Comparison of ENCODE assay signal across 8 mouse cellular contexts in genomic region chr12:112617898-112618380, GRCm38 (mm10). TPM values are rescaled to one million over a fixed set of nuclear protein-coding genes. Genes with fewer than 3 reads are reported as not detected.
DNase-seq lines count a peak whose midpoint lies in the region; ATAC-seq lines count a peak whose summit lies in the region.

No protein-coding gene starts in this region.

- H3K4me2 ChIP-seq in forebrain, embryonic 11.5 days (ENCODE audit: low read depth, low read length, severe bottlenecking) = no peak overlapping the region
- peak overlapping the region; percentile 89; the same call in 1 of the 2 replicates for H3K4me2 ChIP-seq in heart, embryonic 16.5 days (ENCODE audit: low read depth, low read length)
- H3K4me2 ChIP-seq in liver, embryonic 15.5 days = no peak overlapping the region
- H3K4me2 ChIP-seq in neural tube, embryonic 11.5 days (ENCODE audit: low read depth) = no peak overlapping the region

- ATAC-seq in forebrain, embryonic 11.5 days (replicated peaks; ENCODE audit: low FRiP score) = peak; percentile 73
- ATAC-seq in heart, embryonic 16.5 days (replicated peaks; ENCODE audit: extremely low read depth, insufficient read depth, low FRiP score) = peak; percentile 79
- peak; percentile 19; the same call in 1 of the 2 replicates for ATAC-seq in liver, embryonic 15.5 days (ENCODE audit: insufficient read depth)
- ATAC-seq in neural tube, embryonic 11.5 days (ENCODE audit: insufficient read depth, low FRiP score, low TSS enrichment) = peak; percentile 68

- DNase-seq in B cell, adult 2 months = peak; percentile 88 to 91
- DNase-seq in ZHBTc4 (ENCODE audit: low read depth, low spot score) = peak; percentile 89
- peak; percentile 80 for DNase-seq in forebrain, embryonic 11.5 days (ENCODE audit: low spot score)
- DNase-seq in kidney, postnatal 36 days = peak; percentile 63 to 77
- peak; percentile 82 for DNase-seq in neural tube, embryonic 11.5 days (ENCODE audit: low spot score)
- DNase-seq in testis, postnatal 10 days (ENCODE audit: low spot score) = peak; percentile 77

- no peaks in the 10 kb centered on the region for H3K9me3 ChIP-seq in forebrain, embryonic 11.5 days (ENCODE audit: control insufficient read depth, low read length)
- H3K9me3 ChIP-seq in heart, embryonic 16.5 days (replicated peaks; ENCODE audit: control insufficient read depth, low read length) = no peaks in the 10 kb centered on the region
- H3K9me3 ChIP-seq in liver, embryonic 15.5 days (replicated peaks) = no peaks in the 10 kb centered on the region
- no peaks in the 10 kb centered on the region for H3K9me3 ChIP-seq in neural tube, embryonic 11.5 days (ENCODE audit: control insufficient read depth, low read length)

- H3K4me3 ChIP-seq in forebrain, embryonic 11.5 days (ENCODE audit: low read depth, low read length) = no peak overlapping the region
- H3K4me3 ChIP-seq in heart, embryonic 16.5 days (ENCODE audit: low read length) = no peak overlapping the region
- no peak overlapping the region for H3K4me3 ChIP-seq in liver, embryonic 15.5 days (replicated peaks)
- no peak overlapping the region for H3K4me3 ChIP-seq in neural tube, embryonic 11.5 days (ENCODE audit: low read depth, low read length)

- peaks cover 12% of the 10 kb centered on the region; the same call in 1 of the 2 replicates for H3K4me1 ChIP-seq in forebrain, embryonic 11.5 days (replicated peaks; ENCODE audit: control insufficient read depth, insufficient read depth, low read length)
- peaks cover 39% of the 10 kb centered on the region for H3K4me1 ChIP-seq in heart, embryonic 16.5 days (ENCODE audit: control insufficient read depth, insufficient read depth, low read length)
- H3K4me1 ChIP-seq in liver, embryonic 15.5 days (replicated peaks) = peaks cover 42% of the 10 kb centered on the region
- H3K4me1 ChIP-seq in neural tube, embryonic 11.5 days (ENCODE audit: control insufficient read depth, insufficient read depth, low read length) = peaks cover 16% of the 10 kb centered on the region

- H3K27ac ChIP-seq in forebrain, embryonic 11.5 days (ENCODE audit: low read depth, low read length) = no peak overlapping the region
- H3K27ac ChIP-seq in heart, embryonic 16.5 days (ENCODE audit: low read length) = peak overlapping the region; percentile 98
- peak overlapping the region; percentile 69; the same call in 1 of the 2 replicates for H3K27ac ChIP-seq in liver, embryonic 15.5 days (replicated peaks)
- H3K27ac ChIP-seq in neural tube, embryonic 11.5 days (ENCODE audit: low read depth, low read length) = no peak overlapping the region

- H3K36me3 ChIP-seq in forebrain, embryonic 11.5 days (ENCODE audit: control insufficient read depth, insufficient read depth, low read length) = no peaks in the 10 kb centered on the region
- H3K36me3 ChIP-seq in heart, embryonic 16.5 days (ENCODE audit: control insufficient read depth, insufficient read depth) = no peaks in the 10 kb centered on the region
- H3K36me3 ChIP-seq in liver, embryonic 15.5 days (replicated peaks) = 0 out of 2 replicates have a peak, but pooled peaks cover under 1% of the 10 kb centered on the region
- no peaks in the 10 kb centered on the region for H3K36me3 ChIP-seq in neural tube, embryonic 11.5 days (ENCODE audit: control insufficient read depth, insufficient read depth, low read length)

- H3K9ac ChIP-seq in forebrain, embryonic 11.5 days (ENCODE audit: low read length) = no peak overlapping the region
- peak overlapping the region; percentile 86 for H3K9ac ChIP-seq in heart, embryonic 16.5 days (ENCODE audit: low read length)
- H3K9ac ChIP-seq in liver, embryonic 15.5 days = 0 out of 2 replicates have a peak overlapping the region, but pooled peaks have one; percentile 4
- no peak overlapping the region for H3K9ac ChIP-seq in neural tube, embryonic 11.5 days (ENCODE audit: low read length)

- H3K27me3 ChIP-seq in forebrain, embryonic 11.5 days (ENCODE audit: control insufficient read depth, insufficient read depth, low read length) = peaks cover 16% of the 10 kb centered on the region
- no peaks in the 10 kb centered on the region for H3K27me3 ChIP-seq in heart, embryonic 16.5 days (ENCODE audit: control insufficient read depth, insufficient read depth, low read length)
- H3K27me3 ChIP-seq in liver, embryonic 15.5 days = peaks cover 38% of the 10 kb centered on the region
- H3K27me3 ChIP-seq in neural tube, embryonic 11.5 days (ENCODE audit: control insufficient read depth, insufficient read depth, low read length) = peaks cover 19% of the 10 kb centered on the region

- WGBS in forebrain, embryonic 11.5 days = 15% methylated on average over 8 of the region's 8 CpGs
- WGBS in heart, embryonic 16.5 days = 8% methylated on average over 8 of the region's 8 CpGs
- 9% methylated on average over 8 of the region's 8 CpGs for WGBS in liver, embryonic 15.5 days (ENCODE audit: insufficient replicate concordance)
- WGBS in neural tube, embryonic 11.5 days = 13% methylated on average over 8 of the region's 8 CpGs

RNA-seq across cellular contexts. Expression of gene Adssl1, which starts 1.9 kb away (rescaled TPM):
- polyA plus RNA-seq in forebrain, embryonic 11.5 days (2014; fragmentation: Nextera tagmentation; extraction: Ambion mirVana) = 1.9 and 2.1 TPM in 2 replicates
- polyA plus RNA-seq in heart, embryonic 16.5 days (2015; fragmentation: Nextera tagmentation; extraction: Ambion mirVana) = 108 and 118 TPM in 2 replicates
- 13.4 TPM in 2 replicates for polyA plus RNA-seq in liver, embryonic 15.5 days (2015; fragmentation: Nextera tagmentation; extraction: Ambion mirVana)
- polyA plus RNA-seq in neural tube, embryonic 11.5 days (2014; fragmentation: Nextera tagmentation; extraction: Ambion mirVana) = 4.6 and 4.7 TPM in 2 replicates

RNA-seq across cellular contexts. Expression of gene Siva1, which starts 26.5 kb away (rescaled TPM):
- polyA plus RNA-seq in forebrain, embryonic 11.5 days (2014; fragmentation: Nextera tagmentation; extraction: Ambion mirVana) = 227 and 257 TPM in 2 replicates
- 117 and 139 TPM in 2 replicates for polyA plus RNA-seq in heart, embryonic 16.5 days (2015; fragmentation: Nextera tagmentation; extraction: Ambion mirVana)
- 106 and 114 TPM in 2 replicates for polyA plus RNA-seq in liver, embryonic 15.5 days (2015; fragmentation: Nextera tagmentation; extraction: Ambion mirVana)
- polyA plus RNA-seq in neural tube, embryonic 11.5 days (2014; fragmentation: Nextera tagmentation; extraction: Ambion mirVana) = 217 and 219 TPM in 2 replicates

RNA-seq across cellular contexts. Expression of gene Inf2, which starts 29.4 kb away (rescaled TPM):
- polyA plus RNA-seq in forebrain, embryonic 11.5 days (2014; fragmentation: Nextera tagmentation; extraction: Ambion mirVana) = 1.6 and 2.4 TPM in 2 replicates
- 3.0 and 3.6 TPM in 2 replicates for polyA plus RNA-seq in heart, embryonic 16.5 days (2015; fragmentation: Nextera tagmentation; extraction: Ambion mirVana)
- 2.7 TPM in 2 replicates for polyA plus RNA-seq in liver, embryonic 15.5 days (2015; fragmentation: Nextera tagmentation; extraction: Ambion mirVana)
- polyA plus RNA-seq in neural tube, embryonic 11.5 days (2014; fragmentation: Nextera tagmentation; extraction: Ambion mirVana) = 1.9 and 2.2 TPM in 2 replicates

RNA-seq across cellular contexts. Expression of gene Akt1, which starts 56.7 kb away (rescaled TPM):
- polyA plus RNA-seq in forebrain, embryonic 11.5 days (2014; fragmentation: Nextera tagmentation; extraction: Ambion mirVana) = 99.4 and 123 TPM in 2 replicates
- polyA plus RNA-seq in heart, embryonic 16.5 days (2015; fragmentation: Nextera tagmentation; extraction: Ambion mirVana) = 51.4 and 56.7 TPM in 2 replicates
- polyA plus RNA-seq in liver, embryonic 15.5 days (2015; fragmentation: Nextera tagmentation; extraction: Ambion mirVana) = 28.4 and 36.9 TPM in 2 replicates
- 124 and 126 TPM in 2 replicates for polyA plus RNA-seq in neural tube, embryonic 11.5 days (2014; fragmentation: Nextera tagmentation; extraction: Ambion mirVana)

Comparison
In these comparisons a context has a peak if more than half of its experiments do, and no peak if none do; other contexts are left out.
1. ATAC-seq: peak in every context shown above with its lines; median percentile 79 in heart, embryonic 16.5 days; 73 in forebrain, embryonic 11.5 days; 68 in neural tube, embryonic 11.5 days; 19 in liver, embryonic 15.5 days.
2. H3K27ac ChIP-seq: peak in heart, embryonic 16.5 days (single experiment) and liver, embryonic 15.5 days (single experiment); none in forebrain, embryonic 11.5 days (single experiment) and neural tube, embryonic 11.5 days (single experiment).
3. H3K9ac ChIP-seq: peak in heart, embryonic 16.5 days (single experiment) and liver, embryonic 15.5 days (single experiment); none in forebrain, embryonic 11.5 days (single experiment) and neural tube, embryonic 11.5 days (single experiment).
4. Peak in every context shown above with its lines, with median percentiles within 50 percentile points of each other: DNase-seq.